Mouse (Mus musculus) retina, embryonic 14.5 days (tissue): ENCODE measurements around the gene Cdr2l.

Experiments used
- DNase-seq: peaks from one replicate; pipeline ENCODE4 v3.0.0-alpha.2; 2015; ENCODE audit warnings: low spot score

Cdr2l gene

DNA sequence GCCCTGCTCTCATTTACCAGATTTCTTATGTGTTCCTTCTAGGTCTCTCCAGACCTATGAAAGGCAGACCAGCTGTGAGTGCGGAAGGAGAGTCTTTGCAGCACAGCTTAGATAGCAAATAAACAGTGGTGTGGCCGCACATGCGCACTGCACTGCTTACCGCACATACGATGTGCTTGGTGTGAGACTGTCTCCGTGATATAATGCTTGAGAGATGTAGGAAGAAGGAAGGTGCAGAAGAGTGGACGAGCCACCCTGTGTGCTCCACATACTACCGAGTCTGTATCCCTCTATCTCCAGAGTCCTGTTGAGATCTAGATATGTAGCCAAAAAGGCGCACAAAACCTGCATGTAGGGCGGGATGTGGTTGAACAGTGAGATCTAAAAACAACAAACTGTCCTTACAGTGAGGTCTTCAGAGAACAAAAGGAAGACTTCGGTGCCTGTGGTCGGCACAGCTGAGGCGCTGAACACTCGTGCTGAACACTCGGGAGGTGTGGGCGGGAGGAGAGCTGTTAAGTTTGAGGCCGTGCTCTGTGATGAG lies 25.2 kb downstream of the Cdr2l start:
- no peak for DNase-seq

DNA sequence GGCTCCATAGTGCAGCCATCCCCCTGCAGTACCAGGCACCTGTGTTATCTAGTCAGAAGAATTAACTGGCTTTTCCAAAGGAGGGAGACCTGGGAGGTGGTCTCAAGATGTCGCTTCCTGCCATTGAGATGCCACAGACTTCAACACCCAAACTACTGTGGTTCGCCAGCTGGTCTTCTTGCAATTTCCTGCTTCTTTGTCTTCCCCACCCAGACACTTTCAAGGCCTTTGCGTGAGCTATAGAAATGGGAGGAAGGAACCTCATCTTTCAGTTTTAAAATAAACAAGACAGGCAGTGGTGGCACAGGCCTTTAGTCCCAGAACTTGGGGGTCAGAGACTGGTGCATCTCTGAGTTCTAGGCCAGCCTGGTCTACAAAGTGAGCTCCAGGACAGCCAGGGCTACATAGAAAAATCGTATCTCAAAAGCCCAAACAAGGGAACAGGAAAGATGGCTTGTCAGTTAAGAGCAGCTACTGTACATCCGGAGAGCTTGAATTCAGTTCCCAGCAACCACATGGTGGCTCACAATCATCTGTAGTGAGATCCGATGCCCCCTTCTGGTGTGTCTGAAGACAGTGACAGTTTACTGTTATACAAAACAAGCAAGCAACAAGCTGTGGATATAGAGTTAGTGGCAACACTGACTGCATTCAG lies 26.7 kb downstream of the Cdr2l start:
- DNase-seq: no peak

DNA sequence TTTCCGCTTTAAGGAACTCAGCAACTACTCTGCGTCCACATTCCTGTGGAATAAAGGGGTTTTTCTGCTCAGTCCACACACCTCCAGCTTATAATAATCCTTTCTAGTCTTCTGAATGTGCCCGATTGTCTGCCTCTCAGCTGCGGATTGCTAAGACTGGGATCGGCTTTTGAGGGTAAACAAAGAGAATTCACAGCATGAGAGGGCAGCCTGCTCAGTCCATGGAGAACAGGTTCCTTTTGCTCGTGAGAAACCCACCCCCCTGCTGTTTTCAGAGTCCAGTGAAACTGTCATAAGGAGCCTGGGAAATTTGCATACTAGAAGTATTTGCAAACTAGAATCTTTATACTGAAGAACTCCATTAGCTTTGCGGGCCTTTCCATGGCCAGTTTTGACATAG lies 27.8 kb downstream of the Cdr2l start:
- no peak for DNase-seq

DNA sequence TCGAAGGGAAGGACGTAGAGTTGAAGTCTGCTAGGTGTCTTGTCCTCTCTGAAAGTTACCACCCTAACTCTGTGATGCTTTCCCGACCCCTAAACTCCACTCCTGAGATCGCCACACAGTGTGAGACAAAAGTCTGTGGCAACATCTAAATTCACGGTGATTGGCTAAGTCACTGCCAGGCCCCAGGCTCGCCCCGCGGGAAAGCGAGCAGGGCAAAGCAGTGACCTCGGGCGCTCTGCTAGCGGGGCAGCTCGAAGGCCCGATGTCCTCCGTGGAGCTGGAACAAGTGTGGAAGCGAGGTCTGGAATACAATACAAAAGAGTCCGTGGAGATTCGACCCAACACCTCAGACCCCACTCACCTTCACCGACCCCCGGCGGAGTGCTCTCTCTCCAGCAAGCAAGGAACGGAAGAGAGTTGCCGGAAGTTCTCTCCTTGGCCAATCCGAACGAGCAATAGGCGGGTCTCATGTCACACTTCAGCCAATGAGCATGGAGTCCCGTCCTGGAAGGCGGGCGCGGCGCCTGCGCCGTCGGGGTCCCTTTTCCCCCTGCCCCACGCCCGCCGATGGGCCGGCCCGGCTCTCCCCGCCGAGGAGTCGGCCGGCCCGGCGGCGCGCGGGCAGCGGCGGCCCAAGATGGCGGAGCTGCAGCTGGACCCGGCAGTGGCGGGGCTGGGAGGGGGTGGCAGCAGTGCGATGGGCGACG lies 38.0 kb downstream of the Cdr2l start, which contains the start of the genes Atp5h and Kctd2:
Gene Atp5h (minus strand): TSS at position 432 of the 707 bp plus-strand sequence.
Gene Kctd2 (plus strand): TSS at position 598 of the 707 bp plus-strand sequence.
- peak; percentile 97 for DNase-seq

DNA sequence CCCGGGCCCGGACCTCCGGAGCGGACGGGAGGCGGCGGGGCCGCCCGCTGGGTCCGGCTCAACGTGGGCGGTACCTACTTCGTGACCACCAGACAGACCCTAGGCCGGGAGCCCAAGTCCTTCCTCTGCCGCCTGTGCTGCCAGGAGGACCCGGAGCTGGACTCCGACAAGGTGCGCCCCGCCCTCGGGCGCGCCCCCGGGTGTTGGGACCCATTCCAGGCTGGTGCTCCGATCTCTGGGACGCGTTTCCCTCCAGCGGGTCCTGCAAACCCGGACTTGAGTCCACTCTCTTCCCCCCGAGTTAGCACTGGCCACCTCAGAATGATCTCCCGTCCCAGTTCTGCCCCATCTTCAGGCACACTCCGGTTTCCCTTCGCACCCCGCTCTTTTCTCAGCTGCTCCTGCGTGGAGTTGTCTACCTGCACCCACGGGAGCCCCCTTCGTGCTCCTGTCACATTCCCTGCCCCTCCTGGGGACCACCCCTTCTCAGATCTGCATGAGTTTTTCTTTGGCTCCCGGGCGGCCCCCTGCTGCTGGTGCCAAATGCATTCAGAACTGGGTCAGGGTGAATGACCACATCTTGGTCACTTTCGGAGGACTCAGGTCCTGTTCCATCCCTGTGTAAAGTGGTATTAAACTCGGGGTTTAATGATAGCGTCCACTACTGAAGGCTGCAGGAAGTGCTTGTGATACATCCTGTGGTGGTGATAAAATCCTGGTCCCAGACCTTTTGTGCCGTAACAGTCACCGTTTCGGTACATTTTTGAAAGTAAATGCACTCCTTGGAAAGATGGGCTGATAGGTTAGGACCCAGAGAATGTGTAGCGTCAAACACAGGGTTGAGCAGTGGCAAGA lies 38.8 kb downstream of the Cdr2l start:
- DNase-seq: peak; percentile 52

DNA sequence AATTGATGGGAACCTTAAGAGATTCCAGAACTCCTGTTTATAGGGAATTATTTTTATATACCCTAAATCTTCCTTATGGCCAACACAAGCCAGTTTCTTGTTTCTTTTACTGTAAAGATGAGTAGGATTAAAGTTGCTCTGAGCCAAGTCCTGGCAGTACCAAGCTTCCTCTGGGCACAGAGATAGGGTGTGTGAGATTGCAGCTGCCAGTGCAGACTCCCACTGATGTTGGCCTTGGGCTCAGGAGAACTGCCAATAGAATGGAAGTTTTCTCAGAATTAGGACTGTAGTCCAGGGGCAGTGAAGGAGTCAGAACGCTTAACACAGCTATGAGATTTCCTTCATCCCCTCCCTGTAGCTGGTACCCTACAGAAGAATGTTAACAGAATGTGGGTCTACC lies 39.6 kb downstream of the Cdr2l start:
- DNase-seq: no peak

DNA sequence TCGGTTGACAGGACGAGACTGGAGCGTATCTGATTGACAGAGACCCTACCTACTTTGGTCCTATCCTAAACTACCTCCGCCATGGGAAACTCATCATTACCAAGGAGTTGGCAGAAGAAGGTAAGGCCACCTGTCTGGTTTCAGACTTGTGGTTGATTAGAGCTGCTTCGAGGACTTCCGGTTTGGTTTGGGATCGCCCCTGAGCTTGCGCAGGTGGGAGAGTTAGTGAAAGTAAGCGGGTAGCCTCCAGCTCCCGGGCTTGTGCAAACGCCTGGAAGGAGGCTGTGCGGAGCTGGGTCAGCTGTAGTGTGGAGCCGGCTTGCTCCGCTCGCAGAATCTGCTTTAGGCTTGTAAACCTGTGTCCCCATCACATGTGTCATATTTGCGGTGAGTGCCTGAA lies 40.3 kb downstream of the Cdr2l start:
- DNase-seq: no peak

DNA sequence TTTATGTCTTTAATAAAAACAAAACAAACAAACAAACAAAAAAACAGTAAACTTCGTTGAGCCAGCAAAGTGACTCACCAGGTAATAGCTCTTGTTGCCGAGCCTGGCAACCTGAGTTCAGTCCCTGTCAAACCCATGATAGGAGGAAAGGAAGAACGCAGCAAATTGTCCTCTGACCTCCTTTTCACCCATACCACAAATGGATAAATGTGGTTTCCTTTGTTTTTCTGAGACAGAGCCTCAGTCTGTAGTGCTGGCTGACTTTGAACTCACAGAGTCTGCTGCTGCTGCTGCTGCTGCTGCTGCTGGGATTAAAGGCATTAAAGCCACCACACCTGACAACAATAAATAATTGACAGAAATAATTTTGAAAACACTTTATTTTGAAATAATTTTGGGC lies 41.4 kb downstream of the Cdr2l start:
- DNase-seq: no peak

DNA sequence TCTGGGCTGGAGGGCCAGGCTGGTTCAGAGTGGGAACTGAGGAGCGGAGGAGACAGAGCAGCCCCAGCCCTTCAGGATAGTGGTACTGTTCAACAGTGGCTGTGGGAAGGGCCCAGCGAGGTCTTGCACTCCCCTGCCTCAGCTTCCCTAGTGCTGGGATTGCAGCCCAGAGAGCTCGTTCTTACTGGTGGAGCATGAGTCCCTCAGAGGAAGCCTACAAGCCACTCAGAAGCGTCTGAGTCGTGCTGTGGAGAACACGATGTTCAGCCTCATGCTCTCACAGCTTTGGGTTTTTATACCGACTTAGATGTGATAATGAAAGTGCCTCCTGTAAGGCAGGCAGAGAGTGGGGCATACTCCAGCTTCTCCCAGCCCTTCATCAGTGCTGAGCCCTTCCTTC lies 43.0 kb downstream of the Cdr2l start:
- DNase-seq: no peak

DNA sequence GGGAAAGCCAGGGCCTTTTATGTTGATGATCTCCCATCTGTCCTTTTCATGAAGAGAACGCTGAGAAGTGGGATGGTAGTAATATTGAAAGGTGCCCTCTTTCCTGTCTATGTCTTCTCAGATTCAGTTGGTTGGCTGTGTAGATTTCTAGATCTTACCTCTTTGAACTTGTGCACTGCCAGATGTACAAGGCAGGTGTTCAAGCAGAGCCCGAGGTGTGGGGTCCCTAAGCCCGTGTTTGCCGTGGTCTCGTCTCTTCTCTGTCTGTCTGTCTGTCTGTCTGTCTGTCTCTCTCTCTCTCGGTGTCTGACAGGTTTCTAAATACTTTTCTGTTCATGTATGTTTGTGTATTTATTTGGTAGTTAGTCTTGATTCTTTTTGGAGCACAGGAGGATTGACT lies 44.0 kb downstream of the Cdr2l start:
- DNase-seq: no peak

DNA sequence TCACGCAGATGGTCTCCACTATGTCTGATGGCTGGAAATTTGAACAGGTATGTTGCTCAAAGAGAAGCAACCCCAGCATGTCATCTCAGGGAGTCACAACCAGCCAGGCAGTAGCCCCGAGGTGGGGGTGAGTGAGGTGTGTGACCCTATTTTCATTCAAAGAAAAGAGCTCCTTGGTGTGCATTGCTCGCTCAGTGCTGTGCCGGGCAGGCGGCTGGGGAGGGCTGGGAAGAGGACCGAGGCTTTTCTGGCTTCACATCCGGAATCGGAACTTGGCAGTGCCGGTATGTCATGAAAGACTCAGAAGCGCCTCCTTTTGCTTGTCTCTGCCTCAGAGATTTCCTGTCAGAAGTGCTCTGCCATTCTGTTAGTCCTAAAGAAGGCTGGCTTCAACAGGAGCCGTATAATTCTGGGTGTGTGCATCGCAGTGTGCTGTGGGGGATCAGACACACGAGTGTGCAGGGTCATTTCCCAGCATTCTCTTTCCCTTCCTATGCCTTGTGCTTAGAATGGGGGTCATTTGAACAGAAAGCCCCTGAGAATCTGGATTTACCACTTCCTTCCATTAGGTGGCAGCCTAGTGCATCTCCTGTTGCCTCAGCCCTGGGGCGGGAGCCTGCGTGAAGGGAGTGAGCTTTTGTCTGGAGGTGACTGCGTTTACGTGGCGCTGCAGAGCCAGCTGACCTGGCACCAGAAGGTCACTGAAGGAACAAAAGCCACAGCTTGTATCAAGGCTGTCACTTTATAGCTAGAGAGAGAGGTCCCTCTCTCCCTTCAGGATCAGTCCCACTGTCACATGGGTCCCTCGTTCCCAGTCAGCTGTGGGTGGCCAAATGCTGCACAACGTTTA lies 46.0 kb downstream of the Cdr2l start:
- DNase-seq: peak; percentile 93

DNA sequence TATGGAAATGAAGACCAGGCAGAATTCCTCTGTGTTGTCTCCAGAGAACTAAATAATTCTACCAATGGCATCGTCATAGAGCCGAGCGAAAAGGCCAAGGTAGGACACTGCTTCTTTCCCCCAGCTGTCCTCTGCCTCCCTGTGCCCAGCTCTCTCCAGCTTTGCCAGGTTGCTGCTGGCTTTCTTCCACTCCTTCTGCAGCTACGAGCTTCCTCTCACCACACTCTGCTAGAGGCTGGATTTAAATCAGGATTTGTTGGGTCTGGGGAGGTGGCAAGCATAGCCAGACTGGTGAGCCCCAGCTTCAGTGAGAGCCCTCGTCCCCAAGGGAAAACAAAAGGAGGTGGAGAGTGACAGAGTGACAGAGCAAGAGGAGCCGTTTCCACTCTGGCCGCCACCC lies 47.6 kb downstream of the Cdr2l start:
- no peak for DNase-seq

DNA sequence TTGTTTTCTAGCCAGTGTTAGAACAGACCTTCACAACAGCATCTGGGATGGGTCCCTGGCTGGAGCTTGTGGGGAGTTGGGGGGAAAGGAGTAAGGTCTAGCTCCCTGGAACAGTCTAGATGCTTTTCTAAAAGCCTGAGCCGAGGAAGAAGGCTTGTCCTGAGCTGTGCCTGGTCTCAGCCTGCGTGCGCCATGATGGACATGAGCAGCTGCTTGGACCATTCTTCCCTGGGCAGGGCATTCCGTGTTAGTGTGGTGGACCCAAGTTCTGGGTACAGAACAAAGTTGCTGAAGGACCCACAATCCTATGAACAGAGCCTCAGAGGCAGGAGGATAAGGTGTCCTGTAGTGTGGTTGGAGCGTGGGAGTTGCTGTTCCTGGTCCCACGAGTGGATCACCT lies 48.8 kb downstream of the Cdr2l start:
- no peak for DNase-seq

DNA sequence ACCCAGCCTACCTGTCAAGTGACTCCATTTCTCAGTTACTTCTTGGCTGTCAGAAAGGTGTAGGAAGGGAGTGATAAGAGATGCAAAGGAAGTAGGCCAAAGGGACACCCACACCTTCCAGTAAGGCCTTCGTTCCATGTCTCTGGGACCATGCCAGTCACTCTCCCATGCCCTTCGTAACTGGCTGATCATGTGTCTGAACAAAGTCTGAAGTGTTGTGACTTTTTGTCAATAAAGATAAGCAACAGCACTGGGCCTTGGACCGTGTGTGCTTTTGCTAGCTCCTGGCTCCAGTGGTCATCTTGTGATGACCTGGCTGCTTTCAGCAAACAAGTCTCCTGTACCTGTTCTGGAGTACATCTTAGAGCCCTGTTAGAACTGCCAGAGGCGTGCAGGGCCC lies 51.1 kb downstream of the Cdr2l start:
- no peak for DNase-seq

DNA sequence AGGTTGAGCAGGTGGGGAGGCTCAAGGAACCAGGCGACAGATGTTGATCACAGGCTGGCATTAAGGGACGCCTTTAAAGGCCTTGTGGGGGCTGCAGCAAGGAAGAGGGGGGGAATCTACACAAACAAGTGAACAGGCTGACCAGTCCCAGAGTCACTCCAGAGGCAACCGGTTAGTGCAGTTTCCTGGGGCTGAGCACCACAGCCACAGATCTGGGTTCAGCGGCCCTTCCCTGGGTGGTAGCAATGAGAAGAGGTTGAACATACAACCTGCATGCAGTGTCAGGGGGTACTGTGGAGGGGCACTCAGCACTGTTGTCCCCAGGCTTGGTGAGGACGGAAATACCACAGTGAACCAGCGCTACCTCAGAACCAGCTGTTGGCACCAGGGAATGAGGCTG lies 51.6 kb downstream of the Cdr2l start:
- DNase-seq: no peak

DNA sequence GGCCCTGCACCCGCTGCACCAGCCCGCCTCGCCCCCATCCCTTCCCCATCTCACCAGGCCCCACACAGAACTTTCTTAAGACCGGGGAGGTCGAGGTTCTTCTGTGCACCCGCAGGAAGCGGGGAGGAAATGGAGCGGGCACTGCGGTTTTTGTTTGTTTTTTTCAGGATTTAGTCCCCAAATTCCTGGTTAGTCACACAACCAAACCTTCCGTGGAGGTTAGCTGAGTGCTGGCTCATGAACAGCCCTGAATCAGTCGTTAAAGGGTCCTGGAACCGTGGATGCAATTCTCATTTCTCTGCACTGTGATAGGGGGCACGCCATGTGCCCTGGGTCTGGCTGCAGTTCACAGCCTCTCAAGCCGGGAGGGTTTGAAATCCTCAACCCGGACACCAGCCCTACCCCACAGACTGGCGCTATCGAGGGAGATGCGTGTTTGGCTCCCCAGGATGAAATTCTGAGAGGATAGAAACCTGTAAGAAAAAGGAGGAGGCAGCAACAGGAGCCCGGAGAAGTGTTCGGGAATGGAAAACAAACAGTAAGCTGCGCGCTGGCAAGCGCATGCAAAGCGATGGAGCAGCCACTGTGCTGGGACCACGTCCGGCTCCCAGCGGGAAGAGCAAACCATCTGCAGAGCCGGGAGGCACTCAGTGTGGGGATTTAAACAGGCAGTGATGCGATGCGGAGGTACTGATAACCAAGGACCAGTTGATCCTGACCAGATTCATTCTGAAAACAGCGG lies 54.1 kb downstream of the Cdr2l start:
- DNase-seq: peak; percentile 53

DNA sequence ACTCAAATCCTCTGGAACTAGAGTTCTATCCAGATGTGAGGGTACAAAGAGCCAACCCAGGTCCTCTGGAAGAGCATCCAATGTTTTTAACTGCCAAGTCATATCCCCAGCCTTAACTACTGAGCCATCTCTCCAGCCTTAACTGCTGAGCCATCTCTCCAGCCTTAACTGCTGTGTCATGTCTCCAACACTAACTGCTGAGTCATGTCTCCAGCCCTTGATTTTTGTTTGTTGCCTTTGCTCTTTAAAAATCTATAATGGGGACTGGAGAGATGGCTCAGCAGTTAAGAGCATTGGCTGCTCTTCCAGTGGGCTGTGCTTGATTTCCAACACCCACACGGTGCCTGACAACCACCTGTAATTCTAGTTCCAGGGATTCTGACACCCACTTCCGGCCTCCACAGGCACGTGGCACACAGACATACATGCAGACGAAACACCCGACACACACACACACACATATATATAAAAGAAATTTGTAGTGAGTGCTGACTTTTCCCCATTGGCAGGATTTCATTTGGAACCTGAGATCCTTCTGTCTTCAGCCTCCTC lies 55.9 kb downstream of the Cdr2l start:
- DNase-seq: no peak

DNA sequence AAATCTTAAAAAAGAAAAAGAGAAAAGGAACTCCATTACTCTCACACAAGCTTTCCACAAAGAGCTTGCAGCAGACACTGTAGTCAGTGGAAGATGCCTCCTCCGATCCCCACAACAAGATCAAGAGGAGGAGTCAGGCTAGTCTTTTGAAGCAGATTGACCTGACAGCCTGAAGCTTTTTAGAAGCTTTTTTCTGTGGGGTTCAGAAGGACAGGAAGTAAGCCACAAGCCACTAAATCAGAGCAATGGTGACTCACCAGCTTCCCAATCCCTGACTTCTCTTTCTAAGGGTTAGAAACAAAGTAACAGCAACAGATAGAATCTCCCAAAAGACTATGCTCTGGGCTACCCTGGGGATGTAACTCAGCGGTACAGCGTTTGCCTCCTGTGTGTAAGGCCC lies 57.6 kb downstream of the Cdr2l start:
- DNase-seq: no peak

DNA sequence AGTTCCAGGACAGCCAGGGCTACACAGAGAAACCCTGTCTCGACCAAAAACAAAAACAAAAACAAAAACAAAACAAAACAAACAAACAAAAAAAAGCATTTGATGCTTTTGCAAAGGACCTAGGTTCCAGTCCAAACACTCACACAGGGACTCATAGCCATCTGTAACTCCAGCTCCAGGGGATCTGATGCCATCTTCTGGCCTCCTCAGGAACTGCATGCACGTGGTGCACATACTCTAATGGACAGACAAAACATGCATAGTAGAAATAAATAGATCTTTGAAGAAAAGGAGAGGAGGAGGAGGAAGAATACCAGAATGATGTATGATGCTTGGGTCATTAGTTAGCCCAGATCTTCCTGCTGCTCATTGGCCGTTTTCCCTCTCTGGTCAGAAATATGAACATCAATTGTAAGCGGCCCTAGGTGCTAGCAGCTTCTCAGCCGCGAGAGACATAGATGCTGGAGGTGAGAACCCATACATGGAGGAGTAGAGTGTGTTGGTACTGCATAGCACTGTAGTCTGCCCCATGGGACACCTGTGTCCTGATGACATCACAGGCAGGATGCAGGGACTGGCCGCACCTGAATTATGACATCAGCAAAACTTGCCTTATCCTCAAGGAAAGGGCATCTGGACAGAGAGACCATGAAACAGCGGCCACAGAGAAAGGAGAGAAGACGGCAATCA lies 58.3 kb downstream of the Cdr2l start, which contains the start of gene Trim80:
Gene Trim80 (plus strand): TSS at position 640 of the 690 bp plus-strand sequence.
- DNase-seq: no peak

DNA sequence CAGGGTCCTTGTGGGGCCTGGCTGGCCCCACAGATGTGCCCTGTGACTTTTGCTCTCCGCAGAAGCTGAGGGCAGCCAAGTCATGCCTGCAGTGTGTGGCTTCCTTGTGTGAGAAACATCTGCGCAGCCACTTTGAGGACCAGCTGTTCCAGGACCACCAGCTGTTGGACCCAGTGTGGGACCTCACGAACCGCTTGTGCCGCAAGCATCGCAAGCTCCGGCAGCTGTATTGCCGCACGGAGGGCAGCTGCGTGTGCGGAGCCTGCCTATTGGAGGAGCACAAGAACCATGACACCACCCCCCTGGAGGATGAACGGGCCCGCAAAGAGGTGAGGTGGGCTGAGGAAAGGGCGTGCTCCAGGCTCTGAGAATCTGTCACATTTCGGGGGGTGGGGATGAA lies 59.7 kb downstream of the Cdr2l start:
- no peak for DNase-seq
